Mouse (Mus musculus): ENCODE measurements around the gene Vmac. TPM values are rescaled to one million over a fixed set of nuclear protein-coding genes. Genes with fewer than 3 reads are reported as not detected.

The Vmac gene
- polyA plus RNA-seq, 1 experiment, result 52.3 TPM

DNA sequence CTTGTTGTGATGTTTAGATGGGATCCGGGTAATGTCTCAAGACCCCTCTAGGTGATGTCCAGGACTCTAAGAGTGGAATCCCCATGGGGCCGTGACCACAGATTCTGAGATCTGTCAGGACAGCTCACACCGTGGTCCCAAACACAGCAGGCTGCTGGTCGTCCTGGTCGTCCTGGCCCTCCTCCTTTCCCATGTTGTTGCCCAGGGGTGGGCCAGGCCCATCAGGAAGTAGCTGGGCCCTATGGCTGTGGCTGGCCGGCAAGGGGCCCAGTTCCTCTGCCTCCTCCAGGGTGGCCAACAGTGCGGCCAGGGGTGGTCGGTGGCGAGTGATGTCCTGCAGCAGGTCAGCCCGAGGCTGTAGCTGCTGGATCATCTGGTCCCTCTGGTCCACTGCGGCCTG is 2.5 kb downstream of the Vmac start:
- no peak for DNase-seq
- no peaks in the 10 kb centered on the region for H3K27me3 ChIP-seq (ENCODE audit: control insufficient read depth, insufficient read depth, low read length)
- no peak overlapping the region for H3K4me3 ChIP-seq (ENCODE audit: control insufficient read depth, insufficient read depth, low read length)
- H3K4me1 ChIP-seq (replicated peaks; ENCODE audit: control insufficient read depth, insufficient read depth, low read length), result peaks cover 21% of the 10 kb centered on the region
- WGBS, result 90% methylated on average over 11 of the region's 11 CpGs
- H3K36me3 ChIP-seq (ENCODE audit: control insufficient read depth, insufficient read depth, low read length), result peaks cover 16% of the 10 kb centered on the region
- no peak for TF ChIP-seq CTCF (IDR thresholded peaks at IDR 0.05; ENCODE audit: borderline replicate concordance, control insufficient read depth, extremely low read depth, insufficient read depth, low read length, poor library complexity)
- no peak for TF ChIP-seq POLR2A (IDR thresholded peaks at IDR 0.05; ENCODE audit: control insufficient read depth, extremely low read depth, insufficient read depth, low read length, poor library complexity)
- no peak overlapping the region for H3K27ac ChIP-seq (ENCODE audit: control insufficient read depth, insufficient read depth, low read length)

DNA sequence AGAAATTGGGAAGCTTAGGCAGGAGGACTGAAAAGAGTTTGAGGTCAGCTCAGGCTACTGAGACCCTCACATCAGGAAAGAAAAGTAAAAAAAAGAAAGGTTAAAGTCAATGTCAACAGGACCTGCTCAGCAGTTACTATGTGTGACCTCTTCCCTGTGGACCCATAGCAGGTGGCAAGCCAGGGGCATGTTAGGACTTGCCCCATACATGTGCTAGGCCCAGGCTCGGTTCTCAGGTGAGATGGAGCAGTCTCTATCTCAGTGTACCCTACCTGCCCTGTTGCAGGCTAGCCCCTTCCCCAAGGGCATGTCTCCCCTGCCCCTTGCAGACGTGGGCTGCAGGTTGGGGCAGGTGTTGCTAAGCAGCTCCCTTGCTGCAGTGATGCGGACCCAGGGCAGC is 8.1 kb downstream of the Vmac start:
- Histone ChIP-seq H3K27ac (ENCODE audit: control insufficient read depth, insufficient read depth, low read length) (no peak overlapping the region), H3K4me3 (ENCODE audit: control insufficient read depth, insufficient read depth, low read length) (no peak overlapping the region), H3K27me3 (ENCODE audit: control insufficient read depth, insufficient read depth, low read length) (no peaks in the 10 kb centered on the region), H3K36me3 (ENCODE audit: control insufficient read depth, insufficient read depth, low read length) (peaks cover 71% of the 10 kb centered on the region), H3K4me1 (replicated peaks; ENCODE audit: control insufficient read depth, insufficient read depth, low read length) (no peaks in the 10 kb centered on the region)
- TF ChIP-seq CTCF (IDR thresholded peaks at IDR 0.05; ENCODE audit: borderline replicate concordance, control insufficient read depth, extremely low read depth, insufficient read depth, low read length, poor library complexity), result no peak
- no peak for TF ChIP-seq POLR2A (IDR thresholded peaks at IDR 0.05; ENCODE audit: control insufficient read depth, extremely low read depth, insufficient read depth, low read length, poor library complexity)
- DNase-seq, result no peak
- WGBS, result 97% methylated on average over 3 of the region's 3 CpGs

DNA sequence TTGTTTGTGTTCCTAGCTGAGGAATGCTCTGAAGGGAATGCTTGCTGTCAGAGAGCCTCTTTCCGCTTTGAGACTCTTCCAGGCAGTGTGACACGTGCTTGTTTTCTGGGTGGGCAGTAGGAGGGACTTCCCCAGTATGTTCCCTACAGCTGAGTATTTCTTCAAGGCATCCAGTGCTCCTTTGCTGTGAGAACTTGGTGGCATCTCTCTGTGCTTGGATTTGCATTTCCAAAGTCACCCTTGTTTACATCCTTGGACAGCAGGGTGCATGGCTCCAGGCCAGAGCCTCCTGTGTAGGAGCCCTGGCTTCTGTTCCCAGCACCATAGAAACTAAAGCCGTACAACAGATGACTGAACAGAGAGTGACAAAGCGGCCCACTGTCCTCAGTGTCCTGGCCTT is 9.1 kb downstream of the Vmac start:
- no peaks in the 10 kb centered on the region for H3K27me3 ChIP-seq (ENCODE audit: control insufficient read depth, insufficient read depth, low read length)
- H3K36me3 ChIP-seq (ENCODE audit: control insufficient read depth, insufficient read depth, low read length), result peaks cover 77% of the 10 kb centered on the region
- no peaks in the 10 kb centered on the region for H3K4me1 ChIP-seq (replicated peaks; ENCODE audit: control insufficient read depth, insufficient read depth, low read length)
- no peak overlapping the region for H3K27ac ChIP-seq (ENCODE audit: control insufficient read depth, insufficient read depth, low read length)
- H3K4me3 ChIP-seq (ENCODE audit: control insufficient read depth, insufficient read depth, low read length), result no peak overlapping the region
- TF ChIP-seq POLR2A (IDR thresholded peaks at IDR 0.05; ENCODE audit: control insufficient read depth, extremely low read depth, insufficient read depth, low read length, poor library complexity) (no peak), CTCF (IDR thresholded peaks at IDR 0.05; ENCODE audit: borderline replicate concordance, control insufficient read depth, extremely low read depth, insufficient read depth, low read length, poor library complexity) (no peak)
- 92% methylated on average over 4 of the region's 4 CpGs for WGBS
- DNase-seq, result no peak

DNA sequence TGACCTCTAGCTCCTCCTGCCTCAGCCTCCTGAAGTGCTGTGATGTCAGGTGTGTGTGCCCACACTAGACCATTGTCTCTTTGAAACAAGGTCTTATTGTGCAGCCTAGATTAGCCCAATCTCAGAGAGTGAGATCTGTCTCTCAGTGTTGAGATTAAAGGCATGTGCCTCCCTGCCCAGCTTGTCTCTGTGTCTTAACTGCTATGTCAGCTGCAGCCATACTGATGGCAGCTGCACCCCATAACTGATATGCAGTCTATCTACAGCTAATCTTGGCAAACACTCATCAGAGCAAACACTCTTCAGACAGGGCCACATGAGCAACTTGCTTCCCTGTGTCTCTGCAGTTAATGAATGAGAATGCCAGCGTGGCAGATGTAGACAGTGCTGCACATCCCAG is 11.3 kb downstream of the Vmac start:
- Histone ChIP-seq H3K4me3 (ENCODE audit: control insufficient read depth, insufficient read depth, low read length) (no peak overlapping the region), H3K27ac (ENCODE audit: control insufficient read depth, insufficient read depth, low read length) (no peak overlapping the region), H3K36me3 (ENCODE audit: control insufficient read depth, insufficient read depth, low read length) (peaks cover 87% of the 10 kb centered on the region), H3K27me3 (ENCODE audit: control insufficient read depth, insufficient read depth, low read length) (no peaks in the 10 kb centered on the region), H3K4me1 (replicated peaks; ENCODE audit: control insufficient read depth, insufficient read depth, low read length) (no peaks in the 10 kb centered on the region)
- no peak for TF ChIP-seq POLR2A (IDR thresholded peaks at IDR 0.05; ENCODE audit: control insufficient read depth, extremely low read depth, insufficient read depth, low read length, poor library complexity)
- no peak for TF ChIP-seq CTCF (IDR thresholded peaks at IDR 0.05; ENCODE audit: borderline replicate concordance, control insufficient read depth, extremely low read depth, insufficient read depth, low read length, poor library complexity)
- DNase-seq, result no peak
- WGBS, result 100% methylated on average over 1 of the region's 1 CpGs

DNA sequence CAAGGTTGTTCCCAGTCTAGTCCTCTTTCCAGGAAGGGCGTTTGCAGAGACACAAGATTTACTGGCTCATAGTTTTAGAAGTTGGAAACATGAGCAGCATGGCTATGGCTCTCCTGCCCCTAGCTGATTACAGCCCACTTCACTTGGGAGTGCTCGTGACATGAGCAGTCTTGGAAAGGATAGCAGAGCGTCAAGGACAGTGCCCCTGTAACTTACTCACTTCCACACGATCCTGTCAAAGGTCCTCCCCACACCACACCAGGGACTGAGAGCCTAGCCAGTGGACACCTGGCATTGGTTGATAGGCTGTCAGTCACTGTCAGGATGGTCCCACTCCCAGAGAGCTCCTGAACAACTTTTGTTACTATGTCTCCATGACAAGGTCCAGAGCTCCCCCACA is 14.8 kb downstream of the Vmac start:
- WGBS, result 92% methylated on average over 4 of the region's 4 CpGs
- no peaks in the 10 kb centered on the region for H3K4me1 ChIP-seq (replicated peaks; ENCODE audit: control insufficient read depth, insufficient read depth, low read length)
- no peaks in the 10 kb centered on the region for H3K27me3 ChIP-seq (ENCODE audit: control insufficient read depth, insufficient read depth, low read length)
- TF ChIP-seq CTCF (IDR thresholded peaks at IDR 0.05; ENCODE audit: borderline replicate concordance, control insufficient read depth, extremely low read depth, insufficient read depth, low read length, poor library complexity) (no peak), POLR2A (IDR thresholded peaks at IDR 0.05; ENCODE audit: control insufficient read depth, extremely low read depth, insufficient read depth, low read length, poor library complexity) (no peak)
- no peak overlapping the region for H3K4me3 ChIP-seq (ENCODE audit: control insufficient read depth, insufficient read depth, low read length)
- no peak for DNase-seq
- H3K27ac ChIP-seq (ENCODE audit: control insufficient read depth, insufficient read depth, low read length), result no peak overlapping the region
- H3K36me3 ChIP-seq (ENCODE audit: control insufficient read depth, insufficient read depth, low read length), result peaks cover 88% of the 10 kb centered on the region

DNA sequence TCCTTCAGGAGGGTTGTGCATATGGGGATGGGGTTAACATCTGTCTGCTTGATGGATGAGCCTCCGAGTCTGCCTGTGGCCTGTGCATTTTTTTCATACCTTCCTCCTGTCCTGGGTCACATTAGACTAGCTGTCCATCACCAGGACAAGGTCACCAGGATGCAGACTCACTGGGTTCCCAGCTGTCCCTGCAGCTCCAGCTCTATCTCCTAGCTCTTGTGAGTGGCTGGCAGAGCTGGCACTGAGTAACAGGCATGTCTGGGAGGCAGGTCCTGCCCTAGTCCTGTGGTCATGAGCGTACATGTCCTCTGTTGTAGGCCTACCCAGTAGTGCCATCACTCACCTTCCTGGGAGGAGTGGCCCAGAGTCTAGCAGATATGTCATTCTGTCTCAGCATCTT is 17.4 kb downstream of the Vmac start:
- no peaks in the 10 kb centered on the region for H3K27me3 ChIP-seq (ENCODE audit: control insufficient read depth, insufficient read depth, low read length)
- WGBS, result 94% methylated on average over 2 of the region's 2 CpGs
- H3K4me1 ChIP-seq (replicated peaks; ENCODE audit: control insufficient read depth, insufficient read depth, low read length), result no peaks in the 10 kb centered on the region
- peaks cover 87% of the 10 kb centered on the region for H3K36me3 ChIP-seq (ENCODE audit: control insufficient read depth, insufficient read depth, low read length)
- no peak for TF ChIP-seq CTCF (IDR thresholded peaks at IDR 0.05; ENCODE audit: borderline replicate concordance, control insufficient read depth, extremely low read depth, insufficient read depth, low read length, poor library complexity)
- TF ChIP-seq POLR2A (IDR thresholded peaks at IDR 0.05; ENCODE audit: control insufficient read depth, extremely low read depth, insufficient read depth, low read length, poor library complexity), result no peak
- H3K27ac ChIP-seq (ENCODE audit: control insufficient read depth, insufficient read depth, low read length), result no peak overlapping the region
- no peak for DNase-seq
- H3K4me3 ChIP-seq (ENCODE audit: control insufficient read depth, insufficient read depth, low read length), result no peak overlapping the region

DNA sequence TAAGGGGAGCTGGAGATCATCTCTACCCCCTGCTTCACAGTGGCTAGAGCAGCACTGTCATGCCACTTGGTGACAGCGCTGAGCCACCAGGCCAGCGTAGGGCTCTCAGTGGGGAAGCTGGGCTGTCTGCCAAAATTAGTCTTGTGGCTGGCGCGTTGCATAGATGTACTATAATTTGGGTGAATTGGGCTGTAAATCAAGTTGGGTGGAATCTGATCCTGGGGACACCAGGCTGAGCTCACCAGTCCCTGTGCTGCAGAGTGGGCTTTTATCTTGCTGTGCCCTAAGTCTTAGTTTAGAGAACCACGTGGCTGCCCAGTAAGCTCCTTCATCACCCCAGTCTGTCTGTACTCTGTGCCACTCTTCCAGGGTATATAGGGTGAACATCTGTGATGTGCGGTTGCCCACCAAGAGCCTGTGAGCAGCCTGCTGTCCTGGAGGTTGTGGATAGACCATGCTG is 23.9 kb downstream of the Vmac start:
- Histone ChIP-seq H3K27ac (ENCODE audit: control insufficient read depth, insufficient read depth, low read length) (no peak overlapping the region), H3K4me3 (ENCODE audit: control insufficient read depth, insufficient read depth, low read length) (no peak overlapping the region), H3K27me3 (ENCODE audit: control insufficient read depth, insufficient read depth, low read length) (no peaks in the 10 kb centered on the region), H3K36me3 (ENCODE audit: control insufficient read depth, insufficient read depth, low read length) (peaks cover 58% of the 10 kb centered on the region), H3K4me1 (replicated peaks; ENCODE audit: control insufficient read depth, insufficient read depth, low read length) (no peaks in the 10 kb centered on the region)
- WGBS, result 55% methylated on average over 6 of the region's 6 CpGs
- DNase-seq, result no peak
- TF ChIP-seq POLR2A (IDR thresholded peaks at IDR 0.05; ENCODE audit: control insufficient read depth, extremely low read depth, insufficient read depth, low read length, poor library complexity) (no peak), CTCF (IDR thresholded peaks at IDR 0.05; ENCODE audit: borderline replicate concordance, control insufficient read depth, extremely low read depth, insufficient read depth, low read length, poor library complexity) (no peak)

All from thymus, adult 2 months (tissue).